Mouse (Mus musculus) urinary bladder, postnatal 25 days (tissue): ENCODE data around the gene Stard8.
"Not testable (repeated sequence)": the region's sequence is repeated elsewhere in the genome, so short reads cannot be mapped to it uniquely, and the experiment has no call there.

Experiments used
- DNase-seq: peaks from one replicate; pipeline ENCODE4 v3.0.0; 2022; ENCODE audit warnings: low spot score

Stard8 gene

GRCm38 (mm10) chrX:99003046-99003445, at the start of gene Stard8:
Gene Stard8, plus strand, starts transcription at chrX:99003248.
- no peak for DNase-seq

DNA sequence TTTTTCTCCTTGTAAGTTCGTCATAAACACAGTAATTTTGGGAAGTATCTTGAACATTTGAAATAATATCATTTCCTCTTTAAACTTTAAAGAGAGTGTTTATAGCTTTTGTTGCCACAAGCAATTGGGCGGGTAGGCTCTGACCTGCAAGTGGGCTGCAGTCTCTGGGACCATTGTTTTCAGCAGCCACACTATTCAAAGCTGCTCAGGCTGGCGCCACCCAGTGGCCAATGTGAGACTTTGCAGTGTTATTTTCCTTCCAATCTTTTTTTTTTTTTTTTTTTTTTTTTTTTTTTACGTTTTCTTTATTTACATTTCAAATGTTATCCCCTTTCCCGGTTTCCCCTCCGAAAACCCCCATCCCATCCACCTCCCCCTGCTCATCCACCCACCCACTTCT, 49.1 kb upstream of the Stard8 start:
- DNase-seq = no peak

- no peak for DNase-seq
Observed at GRCm38 (mm10) chrX:98958287-98958686, 44.8 kb upstream of the Stard8 start.

DNA sequence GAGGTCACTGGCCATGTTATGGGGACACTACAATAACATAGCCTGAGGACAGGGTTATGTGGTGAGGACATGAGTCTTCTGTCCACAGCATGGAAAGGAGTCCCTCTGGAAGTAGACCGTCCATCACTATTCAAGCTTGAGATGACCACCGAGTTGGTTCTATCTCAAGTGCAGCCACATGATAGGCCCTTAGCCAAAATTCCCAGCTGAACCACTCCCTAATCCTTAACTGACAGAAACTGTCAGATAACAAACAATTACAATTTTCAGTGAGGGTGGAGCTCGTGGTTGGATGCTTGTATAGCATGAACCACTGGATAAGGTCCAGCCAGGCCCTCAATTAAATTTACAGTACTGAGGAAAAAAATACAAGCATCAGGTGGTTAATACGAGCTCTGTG, 44.0 kb upstream of the Stard8 start:
- DNase-seq = no peak

DNA sequence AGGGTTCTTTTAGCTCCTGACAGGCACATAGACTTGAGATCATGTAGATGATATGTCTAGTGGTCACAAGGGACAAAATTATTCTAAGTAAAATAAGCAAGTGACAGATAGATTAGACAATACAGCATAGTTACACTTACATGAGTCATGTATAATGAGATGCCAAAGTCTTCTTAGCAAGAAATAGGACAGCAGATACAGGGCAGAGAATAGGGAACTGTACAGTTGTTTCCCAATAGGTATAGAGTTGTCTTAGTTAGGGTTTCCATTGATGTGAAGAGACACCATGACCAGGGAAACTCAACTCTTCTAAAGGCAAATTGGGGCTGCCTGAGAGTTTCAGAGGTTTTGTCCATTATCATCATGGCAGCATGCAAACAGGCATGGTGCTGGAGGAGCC, 39.3 kb upstream of the Stard8 start:
- no peak for DNase-seq

- no peak for DNase-seq
Observed at GRCm38 (mm10) chrX:98964513-98964912, 38.5 kb upstream of the Stard8 start.

DNA sequence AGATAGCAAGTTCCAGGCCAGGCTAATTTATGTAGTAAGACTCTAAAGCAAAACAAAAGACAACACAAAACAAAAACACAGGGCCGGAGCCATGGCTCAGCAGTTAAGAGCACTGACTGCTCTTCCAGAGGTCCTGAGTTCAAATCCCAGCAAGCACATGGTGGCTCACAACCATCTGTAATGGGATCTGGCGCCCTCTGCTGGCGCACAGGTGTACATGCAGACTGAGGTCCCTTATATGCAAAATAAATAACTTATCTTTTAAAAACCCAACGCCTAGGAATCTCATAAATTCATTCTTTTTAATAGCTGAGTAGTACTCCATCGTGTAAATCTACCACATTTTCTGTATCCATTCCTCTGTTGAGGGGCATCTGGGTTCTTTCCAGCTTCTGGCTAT, 16.4 kb upstream of the Stard8 start:
- DNase-seq = not testable (repeated sequence)

GRCm38 (mm10) chrX:98989574-98989973, 13.5 kb upstream of the Stard8 start:
- peak; percentile 46 for DNase-seq

DNA sequence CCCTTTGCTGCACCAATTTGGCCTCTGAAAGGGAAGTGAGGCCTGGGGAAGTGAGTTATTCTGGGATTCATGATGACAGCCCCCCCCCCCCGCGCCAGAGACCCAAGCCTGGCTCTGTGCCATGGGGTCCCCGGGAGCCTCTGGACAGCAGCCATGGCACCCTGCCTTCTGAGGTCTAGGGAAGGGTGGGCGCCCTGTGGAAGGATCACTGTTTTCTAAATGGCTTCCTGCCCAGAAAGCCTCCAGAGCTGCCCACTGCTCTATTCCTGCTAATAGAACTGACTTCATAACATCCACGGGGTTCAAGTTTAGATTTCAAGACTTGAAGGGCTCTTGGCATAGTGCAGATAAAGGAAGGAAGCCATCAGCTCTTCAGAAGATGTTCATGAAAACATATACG, 983 bp upstream of the Stard8 start:
- DNase-seq = no peak

- DNase-seq = no peak
Observed at GRCm38 (mm10) chrX:99010581-99010980, 7.5 kb downstream of the Stard8 start.

DNA sequence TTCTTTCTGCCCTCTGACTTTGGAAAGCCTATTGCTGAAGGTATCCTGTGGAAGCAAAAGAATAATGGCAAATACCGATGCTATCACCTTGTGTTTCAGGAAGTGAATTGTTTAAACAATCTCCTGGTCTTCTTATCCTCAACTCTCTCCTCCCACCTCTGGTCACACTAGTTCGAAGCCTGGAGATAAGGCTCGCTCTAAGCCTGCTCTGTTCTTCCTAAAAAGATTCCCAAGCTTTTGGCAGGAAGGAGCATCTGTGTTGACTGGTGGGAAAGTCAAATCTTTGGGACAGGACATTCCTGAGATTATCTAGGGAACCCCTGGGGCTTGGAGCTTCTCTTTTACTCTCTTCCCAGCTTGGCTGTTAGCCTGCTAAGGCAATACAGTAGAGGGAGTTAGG, 8.2 kb downstream of the Stard8 start:
- DNase-seq = no peak

DNA sequence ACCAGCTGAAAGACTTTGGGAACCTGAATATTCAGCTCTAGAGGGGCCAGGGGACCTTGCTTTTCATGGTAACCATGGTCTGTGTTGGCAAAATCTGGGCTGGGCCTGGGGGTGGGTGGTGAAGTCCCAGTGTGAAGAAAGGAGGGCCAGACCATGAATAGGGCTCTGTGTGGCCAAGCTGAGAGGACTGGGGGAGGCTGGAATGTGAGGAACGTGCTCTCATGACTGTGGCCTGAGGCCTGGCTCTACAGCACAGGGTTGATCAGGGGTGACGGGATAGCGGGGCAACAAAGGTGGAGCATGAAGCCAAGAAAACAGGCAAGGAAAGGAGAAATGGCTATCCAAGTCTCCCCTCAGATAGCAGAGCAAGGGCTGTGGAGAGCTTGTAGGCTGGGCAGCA, 9.4 kb downstream of the Stard8 start:
- DNase-seq = no peak

DNA sequence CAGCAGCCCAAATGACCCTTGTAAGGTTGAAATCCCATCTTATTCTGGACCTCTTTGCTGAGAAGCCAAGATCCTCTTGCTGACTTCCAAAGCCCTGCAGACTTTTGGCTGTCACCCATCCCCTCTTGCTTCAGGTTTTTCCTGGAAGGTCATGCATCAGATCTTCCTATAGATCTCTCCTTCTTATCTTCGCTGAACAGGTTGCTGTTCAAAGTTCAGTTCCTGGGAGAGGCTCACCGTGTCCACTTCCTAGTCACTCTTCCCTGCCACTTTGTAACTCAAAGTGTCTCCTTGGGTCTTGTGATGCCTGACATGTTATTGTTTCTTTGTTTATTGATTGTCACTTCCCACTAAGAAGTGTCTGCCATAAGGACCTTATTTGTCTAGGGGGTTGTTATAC, 12.7 kb downstream of the Stard8 start:
- DNase-seq = no peak

- no peak for DNase-seq
Observed at GRCm38 (mm10) chrX:99016987-99017386, 13.9 kb downstream of the Stard8 start.

- DNase-seq = no peak
Observed at GRCm38 (mm10) chrX:99017874-99018273, 14.8 kb downstream of the Stard8 start.

DNA sequence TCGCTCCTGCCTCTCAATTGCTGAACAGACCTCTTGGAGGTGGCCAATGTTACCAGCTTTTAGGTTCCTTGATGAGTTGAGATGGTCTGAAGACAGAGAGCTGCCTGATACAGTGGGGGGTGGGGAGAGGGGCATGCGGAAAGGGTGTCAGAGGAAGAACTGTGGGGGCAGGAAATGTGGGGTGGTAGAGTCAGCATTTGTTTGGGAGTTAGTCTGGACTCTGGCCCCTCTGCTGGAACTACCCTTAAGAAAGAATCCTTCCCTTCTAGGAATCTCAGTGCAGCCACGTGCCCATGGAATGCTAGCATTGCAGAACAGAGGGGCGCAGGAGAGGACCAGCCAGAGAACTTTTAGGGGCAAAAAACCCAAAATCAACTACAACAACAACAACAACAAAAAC, 16.3 kb downstream of the Stard8 start:
- DNase-seq = no peak

DNA sequence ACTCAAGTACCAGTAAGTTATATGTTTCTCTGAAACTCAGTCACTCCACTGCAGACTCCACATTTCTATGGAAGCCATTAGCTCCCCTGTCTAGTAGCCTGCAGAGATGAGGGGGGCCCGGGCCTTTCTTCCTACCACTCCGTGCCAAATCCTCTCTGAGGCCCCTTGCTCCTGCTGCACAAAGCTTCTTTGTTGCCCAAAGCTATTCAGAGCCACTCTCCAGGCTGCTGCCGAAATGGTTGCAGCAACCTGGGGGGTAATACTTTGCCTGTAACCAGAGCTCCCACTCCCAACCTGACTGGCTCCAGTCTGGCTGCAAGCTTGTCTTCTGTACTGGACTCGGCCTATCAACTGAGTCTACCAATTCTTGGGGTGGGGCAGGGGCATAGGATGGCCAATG, 17.2 kb downstream of the Stard8 start:
- DNase-seq = no peak

- no peak for DNase-seq
Observed at GRCm38 (mm10) chrX:99021593-99021992, 18.5 kb downstream of the Stard8 start.

GRCm38 (mm10) chrX:99023951-99024350, 20.9 kb downstream of the Stard8 start:
- DNase-seq = no peak

DNA sequence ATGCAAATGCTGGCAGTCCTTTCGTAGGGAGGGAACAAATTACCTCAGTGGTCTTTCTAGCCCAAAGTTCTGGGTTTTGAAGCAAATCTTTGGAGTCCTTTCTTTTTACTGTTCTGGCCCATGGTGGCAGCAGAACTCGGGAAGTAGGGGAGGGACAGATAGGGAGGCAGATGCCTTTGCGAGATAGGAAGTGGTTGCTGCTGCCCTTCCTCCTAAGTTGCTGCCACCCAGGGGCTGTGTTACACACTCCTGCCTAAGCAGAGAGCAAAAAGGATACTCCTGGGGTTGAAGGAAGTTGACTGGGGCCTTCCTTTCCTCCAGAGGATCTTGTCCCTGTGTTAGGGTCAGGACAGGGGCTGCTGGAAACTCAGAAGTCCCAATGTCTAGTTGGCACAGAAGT, 32.4 kb downstream of the Stard8 start:
- no peak for DNase-seq

- DNase-seq = peak; percentile 46
Observed at GRCm38 (mm10) chrX:99042451-99042951, 39.5 kb downstream of the Stard8 start.

DNA sequence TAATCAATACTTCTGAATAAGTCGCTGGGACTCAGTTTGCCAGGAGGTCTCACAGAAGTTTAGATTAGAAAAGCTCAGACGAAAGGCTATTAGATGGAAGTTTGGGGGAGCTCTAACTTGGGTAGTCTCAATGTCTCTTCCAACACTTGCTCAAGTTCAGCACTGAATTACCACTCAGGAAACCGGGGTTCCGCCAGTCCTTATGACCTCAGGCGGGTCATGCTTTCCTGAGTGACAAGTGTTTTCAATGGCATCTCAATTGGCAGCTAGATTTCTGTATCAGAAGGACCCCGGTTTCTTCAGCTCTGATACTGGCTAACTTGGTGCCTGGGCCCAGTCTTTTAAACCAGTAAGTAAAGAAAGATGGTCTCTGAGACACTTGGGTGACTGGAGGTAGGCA, 40.2 kb downstream of the Stard8 start:
- DNase-seq = no peak

- DNase-seq = no peak
Observed at GRCm38 (mm10) chrX:99043739-99044138, 40.7 kb downstream of the Stard8 start.

DNA sequence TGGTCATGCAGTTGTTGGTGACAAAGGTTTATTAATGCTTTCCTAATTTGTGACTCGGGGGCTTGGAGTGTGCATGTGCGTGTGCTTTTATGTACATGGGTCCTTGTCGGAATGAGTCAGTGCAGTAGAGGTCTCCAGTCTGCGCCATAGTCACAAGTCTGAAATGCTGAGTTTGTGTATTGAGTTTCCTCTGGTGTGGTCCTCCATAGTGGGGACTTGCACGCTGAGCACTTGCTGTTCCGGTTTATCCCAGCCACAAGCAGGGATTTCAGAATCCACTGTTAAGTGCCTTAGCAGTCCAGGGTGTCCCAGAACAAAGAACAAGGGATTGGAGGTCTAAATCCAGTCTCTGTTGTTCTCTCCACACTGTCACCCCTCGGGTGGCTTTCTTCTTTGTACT, 42.3 kb downstream of the Stard8 start:
- no peak for DNase-seq
